Mouse (Mus musculus) central nervous system, embryonic 18 days (tissue): ENCODE data around the gene Tnfrsf11a. TPM values are rescaled to one million over a fixed set of nuclear protein-coding genes. Genes with fewer than 3 reads are reported as not detected.

Experiments used
- polyA plus RNA-seq: library from polyadenylated mRNA; depleted of rRNA; stranded (reverse); fragments of >200 nt; gene quantifications from 2 replicates; pipeline ENCODE4 v1.2.3, GENCODE M21; 2012; rRNA removed

Gene Tnfrsf11a
- 1.3 and 1.4 TPM in 2 replicates for polyA plus RNA-seq

GRCm38 (mm10) chr1:105780457-105781364 lies at the start of gene Tnfrsf11a:
Gene Tnfrsf11a, plus strand, starts transcription at chr1:105780718.

Other genes starting within 250 kb of the Tnfrsf11a start
- 19.1 and 25.5 TPM in 2 replicates for gene Pign, start 117.0 kb upstream of the Tnfrsf11a start, polyA plus RNA-seq
- 47.8 and 48.8 TPM in 2 replicates for gene Relch, start 116.9 kb upstream of the Tnfrsf11a start, polyA plus RNA-seq
- 14.0 and 14.6 TPM in 2 replicates for gene Zcchc2, start 209.7 kb downstream of the Tnfrsf11a start, polyA plus RNA-seq